Mouse (Mus musculus): ENCODE measurements at regions not wholly inside any gene's neighbourhood (a gene's known extent, or its start where the extent isn't known, plus 50 kb on each side); places are given as distances from the start of the nearest gene placed in this dataset.
"Not testable (repeated sequence)": the region's sequence is repeated elsewhere in the genome, so short reads cannot be mapped to it uniquely, and the experiment has no call there.

GRCm38 (mm10) chr8:81187061-81187790 is 155.1 kb upstream of the Inpp4b start:
- TF ChIP-seq CTCF, POLR2A (IDR thresholded peaks at IDR 0.05; ENCODE audit: insufficient read depth, low read depth, low read length): not testable (repeated sequence)
